Mouse (Mus musculus): ENCODE results near the gene Polr2i. TPM values are rescaled to one million over a fixed set of nuclear protein-coding genes. Genes with fewer than 3 reads are reported as not detected.

Polr2i gene
- polyA plus RNA-seq, 1 experiment from 2014 or later: 256 TPM

GRCm38 (mm10) chr7:30265935-30266334, 34.2 kb downstream of the Polr2i start:
- no peak overlapping the region for H3K27ac ChIP-seq (ENCODE audit: low read depth, low read length)
- H3K9ac ChIP-seq (ENCODE audit: low read length): no peak overlapping the region
- no peaks in the 10 kb centered on the region for H3K4me1 ChIP-seq (ENCODE audit: control insufficient read depth, insufficient read depth, low read length)
- ATAC-seq: no peak
- H3K9me3 ChIP-seq (replicated peaks; ENCODE audit: control insufficient read depth, low read length): no peaks in the 10 kb centered on the region
- 94% methylated on average over 7 of the region's 7 CpGs for WGBS
- H3K4me3 ChIP-seq (ENCODE audit: low read depth, low read length): no peak overlapping the region
- no peak overlapping the region for H3K4me2 ChIP-seq (ENCODE audit: low read length)
- H3K36me3 ChIP-seq (ENCODE audit: control insufficient read depth, insufficient read depth, low read length): peaks cover 34% of the 10 kb centered on the region
- DNase-seq (ENCODE audit: low spot score): no peak
- H3K27me3 ChIP-seq (replicated peaks; ENCODE audit: control insufficient read depth, insufficient read depth, low read length): no peaks in the 10 kb centered on the region

GRCm38 (mm10) chr7:30266780-30267179, 35.0 kb downstream of the Polr2i start:
- 80% methylated on average over 3 of the region's 3 CpGs for WGBS
- DNase-seq (ENCODE audit: low spot score): no peak
- Histone ChIP-seq H3K9ac (ENCODE audit: low read length) (no peak overlapping the region), H3K27me3 (replicated peaks; ENCODE audit: control insufficient read depth, insufficient read depth, low read length) (no peaks in the 10 kb centered on the region), H3K4me3 (ENCODE audit: low read depth, low read length) (no peak overlapping the region), H3K27ac (ENCODE audit: low read depth, low read length) (no peak overlapping the region), H3K4me2 (ENCODE audit: low read length) (no peak overlapping the region), H3K36me3 (ENCODE audit: control insufficient read depth, insufficient read depth, low read length) (peaks cover 28% of the 10 kb centered on the region), H3K4me1 (ENCODE audit: control insufficient read depth, insufficient read depth, low read length) (no peaks in the 10 kb centered on the region), H3K9me3 (replicated peaks; ENCODE audit: control insufficient read depth, low read length) (no peaks in the 10 kb centered on the region)
- ATAC-seq: no peak

- no peak overlapping the region for H3K4me3 ChIP-seq (ENCODE audit: low read depth, low read length)
- ATAC-seq: no peak
- no peaks in the 10 kb centered on the region for H3K9me3 ChIP-seq (replicated peaks; ENCODE audit: control insufficient read depth, low read length)
- no peak overlapping the region for H3K27ac ChIP-seq (ENCODE audit: low read depth, low read length)
- peaks cover 23% of the 10 kb centered on the region for H3K36me3 ChIP-seq (ENCODE audit: control insufficient read depth, insufficient read depth, low read length)
- no peaks in the 10 kb centered on the region for H3K4me1 ChIP-seq (ENCODE audit: control insufficient read depth, insufficient read depth, low read length)
- H3K9ac ChIP-seq (ENCODE audit: low read length): no peak overlapping the region
- DNase-seq (ENCODE audit: low spot score): no peak
- 90% methylated on average over 4 of the region's 4 CpGs for WGBS
- no peak overlapping the region for H3K4me2 ChIP-seq (ENCODE audit: low read length)
- no peaks in the 10 kb centered on the region for H3K27me3 ChIP-seq (replicated peaks; ENCODE audit: control insufficient read depth, insufficient read depth, low read length)
Observed at GRCm38 (mm10) chr7:30269641-30270040, 37.9 kb downstream of the Polr2i start.

- Histone ChIP-seq H3K4me2 (ENCODE audit: low read length) (no peak overlapping the region), H3K27ac (ENCODE audit: low read depth, low read length) (no peak overlapping the region), H3K36me3 (ENCODE audit: control insufficient read depth, insufficient read depth, low read length) (0 out of 2 replicates have a peak, but pooled peaks cover 9% of the 10 kb centered on the region), H3K9ac (ENCODE audit: low read length) (no peak overlapping the region), H3K27me3 (replicated peaks; ENCODE audit: control insufficient read depth, insufficient read depth, low read length) (no peaks in the 10 kb centered on the region), H3K4me1 (ENCODE audit: control insufficient read depth, insufficient read depth, low read length) (no peaks in the 10 kb centered on the region), H3K4me3 (ENCODE audit: low read depth, low read length) (no peak overlapping the region), H3K9me3 (replicated peaks; ENCODE audit: control insufficient read depth, low read length) (no peaks in the 10 kb centered on the region)
- 87% methylated on average over 6 of the region's 6 CpGs for WGBS
- ATAC-seq (no peak), DNase-seq (ENCODE audit: low spot score) (no peak)
Observed at GRCm38 (mm10) chr7:30274383-30274782, 42.6 kb downstream of the Polr2i start.

GRCm38 (mm10) chr7:30278911-30279310, 47.2 kb downstream of the Polr2i start:
- Histone ChIP-seq H3K36me3 (ENCODE audit: control insufficient read depth, insufficient read depth, low read length) (no peaks in the 10 kb centered on the region), H3K4me3 (ENCODE audit: low read depth, low read length) (no peak overlapping the region), H3K9me3 (replicated peaks; ENCODE audit: control insufficient read depth, low read length) (no peaks in the 10 kb centered on the region), H3K4me2 (ENCODE audit: low read length) (peak overlapping the region; percentile 86), H3K27me3 (replicated peaks; ENCODE audit: control insufficient read depth, insufficient read depth, low read length) (no peaks in the 10 kb centered on the region), H3K27ac (ENCODE audit: low read depth, low read length) (no peak overlapping the region), H3K9ac (ENCODE audit: low read length) (no peak overlapping the region; the same call in 1 of the 2 replicates), H3K4me1 (ENCODE audit: control insufficient read depth, insufficient read depth, low read length) (no peaks in the 10 kb centered on the region)
- WGBS: 54% methylated on average over 2 of the region's 2 CpGs
- ATAC-seq (no peak), DNase-seq (ENCODE audit: low spot score) (no peak)

GRCm38 (mm10) chr7:30279536-30279935, 47.8 kb downstream of the Polr2i start:
- no peaks in the 10 kb centered on the region for H3K9me3 ChIP-seq (replicated peaks; ENCODE audit: control insufficient read depth, low read length)
- peak overlapping the region; percentile 86 for H3K4me2 ChIP-seq (ENCODE audit: low read length)
- H3K9ac ChIP-seq (ENCODE audit: low read length): peak overlapping the region; percentile 59
- H3K4me3 ChIP-seq (ENCODE audit: low read depth, low read length): peak overlapping the region; percentile 74
- no peaks in the 10 kb centered on the region for H3K27me3 ChIP-seq (replicated peaks; ENCODE audit: control insufficient read depth, insufficient read depth, low read length)
- ATAC-seq (peak; percentile 15; the same call in 1 of the 2 replicates), DNase-seq (ENCODE audit: low spot score) (no peak)
- no peaks in the 10 kb centered on the region for H3K36me3 ChIP-seq (ENCODE audit: control insufficient read depth, insufficient read depth, low read length)
- WGBS: 0% methylated on average over 6 of the region's 6 CpGs
- no peaks in the 10 kb centered on the region for H3K4me1 ChIP-seq (ENCODE audit: control insufficient read depth, insufficient read depth, low read length)
- H3K27ac ChIP-seq (ENCODE audit: low read depth, low read length): no peak overlapping the region; the same call in 1 of the 2 replicates

- Histone ChIP-seq H3K36me3 (ENCODE audit: control insufficient read depth, insufficient read depth, low read length) (no peaks in the 10 kb centered on the region), H3K27ac (ENCODE audit: low read depth, low read length) (peak within 1 kb of the TSS; percentile 98), H3K4me2 (ENCODE audit: low read length) (peak within 1 kb of the TSS; percentile 86), H3K9me3 (replicated peaks; ENCODE audit: control insufficient read depth, low read length) (no peaks in the 10 kb centered on the region), H3K9ac (ENCODE audit: low read length) (peak within 1 kb of the TSS; percentile 59), H3K27me3 (replicated peaks; ENCODE audit: control insufficient read depth, insufficient read depth, low read length) (no peaks in the 10 kb centered on the region), H3K4me1 (ENCODE audit: control insufficient read depth, insufficient read depth, low read length) (no peaks in the 10 kb centered on the region), H3K4me3 (ENCODE audit: low read depth, low read length) (peak within 1 kb of the TSS; percentile 74)
- peak; percentile 98 for DNase-seq (ENCODE audit: low spot score)
- under 1% methylated on average over 38 of the region's 49 CpGs for WGBS
- peak; percentile 97 for ATAC-seq
Observed at GRCm38 (mm10) chr7:30279951-30280669, 48.4 kb downstream of the Polr2i start, which contains the start of the genes Thap8 and Wdr62. Gene Thap8, plus strand, starts transcription at chr7:30280094. Gene Wdr62, minus strand, starts transcription at chr7:30280419.

GRCm38 (mm10) chr7:30280670-30281138, 49.0 kb downstream of the Polr2i start:
- DNase-seq (ENCODE audit: low spot score): peak; percentile 96
- peak overlapping the region; percentile 98 for H3K27ac ChIP-seq (ENCODE audit: low read depth, low read length)
- under 1% methylated on average over 20 of the region's 20 CpGs for WGBS
- peak overlapping the region; percentile 86 for H3K4me2 ChIP-seq (ENCODE audit: low read length)
- H3K4me1 ChIP-seq (ENCODE audit: control insufficient read depth, insufficient read depth, low read length): no peaks in the 10 kb centered on the region
- H3K36me3 ChIP-seq (ENCODE audit: control insufficient read depth, insufficient read depth, low read length): no peaks in the 10 kb centered on the region
- ATAC-seq: peak; percentile 88
- H3K9ac ChIP-seq (ENCODE audit: low read length): peak overlapping the region; percentile 54
- H3K27me3 ChIP-seq (replicated peaks; ENCODE audit: control insufficient read depth, insufficient read depth, low read length): no peaks in the 10 kb centered on the region
- peak overlapping the region; percentile 74 for H3K4me3 ChIP-seq (ENCODE audit: low read depth, low read length)
- H3K9me3 ChIP-seq (replicated peaks; ENCODE audit: control insufficient read depth, low read length): no peaks in the 10 kb centered on the region

GRCm38 (mm10) chr7:30281522-30281921, 49.8 kb downstream of the Polr2i start:
- no peak overlapping the region; the same call in 1 of the 2 replicates for H3K27ac ChIP-seq (ENCODE audit: low read depth, low read length)
- no peaks in the 10 kb centered on the region for H3K4me1 ChIP-seq (ENCODE audit: control insufficient read depth, insufficient read depth, low read length)
- no peaks in the 10 kb centered on the region for H3K27me3 ChIP-seq (replicated peaks; ENCODE audit: control insufficient read depth, insufficient read depth, low read length)
- WGBS: 75% methylated on average over 4 of the region's 4 CpGs
- DNase-seq (ENCODE audit: low spot score) (no peak), ATAC-seq (no peak)
- H3K4me2 ChIP-seq (ENCODE audit: low read length): no peak overlapping the region; the same call in 1 of the 2 replicates
- no peak overlapping the region for H3K4me3 ChIP-seq (ENCODE audit: low read depth, low read length)
- no peaks in the 10 kb centered on the region for H3K36me3 ChIP-seq (ENCODE audit: control insufficient read depth, insufficient read depth, low read length)
- no peaks in the 10 kb centered on the region for H3K9me3 ChIP-seq (replicated peaks; ENCODE audit: control insufficient read depth, low read length)
- no peak overlapping the region for H3K9ac ChIP-seq (ENCODE audit: low read length)

Data from forebrain, embryonic 14.5 days (tissue).